Mouse (Mus musculus): ENCODE data around the gene Sfpq. TPM values are rescaled to one million over a fixed set of nuclear protein-coding genes. Genes with fewer than 3 reads are reported as not detected.
A peak's percentile ranks its signal among the peaks of the same experiment; 100 is the strongest.
"Not testable (repeated sequence)": the region's sequence is repeated elsewhere in the genome, so short reads cannot be mapped to it uniquely, and the experiment has no call there.

Sfpq gene
- 346 and 537 TPM in 2 replicates for total RNA-seq (2015; ENCODE audit: low replicate concordance)
- 851 and 884 TPM in 2 replicates for total RNA-seq (2017; ENCODE audit: low replicate concordance)

DNA sequence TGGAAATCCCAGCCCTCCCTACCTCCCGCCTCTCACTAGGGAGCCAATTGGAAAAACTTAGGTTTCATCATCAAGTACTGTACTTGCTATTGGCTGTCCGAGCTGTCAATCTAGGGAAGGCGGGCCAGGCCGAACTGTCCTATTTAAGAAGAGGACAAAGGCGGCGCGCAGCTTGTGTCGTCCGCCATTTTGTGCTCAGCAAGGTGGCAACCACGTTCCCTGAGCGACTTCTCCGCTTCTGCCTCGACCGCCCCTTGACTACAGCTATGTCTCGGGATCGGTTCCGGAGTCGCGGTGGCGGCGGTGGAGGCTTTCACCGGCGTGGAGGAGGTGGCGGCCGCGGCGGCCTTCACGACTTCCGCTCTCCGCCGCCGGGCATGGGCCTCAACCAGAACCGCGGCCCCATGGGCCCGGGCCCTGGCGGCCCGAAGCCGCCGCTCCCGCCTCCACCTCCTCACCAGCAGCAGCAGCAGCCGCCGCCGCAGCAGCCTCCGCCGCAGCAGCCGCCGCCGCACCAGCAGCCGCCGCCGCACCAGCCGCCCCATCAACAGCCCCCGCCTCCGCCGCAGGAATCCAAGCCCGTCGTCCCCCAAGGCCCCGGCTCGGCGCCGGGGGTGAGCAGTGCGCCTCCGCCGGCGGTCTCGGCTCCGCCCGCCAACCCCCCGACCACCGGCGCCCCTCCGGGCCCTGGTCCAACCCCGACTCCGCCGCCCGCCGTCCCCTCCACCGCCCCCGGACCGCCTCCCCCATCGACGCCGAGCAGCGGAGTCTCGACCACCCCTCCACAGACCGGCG lies at the start of gene Sfpq:
Gene Sfpq (plus strand): TSS at position 174 of the 795 bp plus-strand sequence.
- ATAC-seq (replicated peaks; ENCODE audit: low FRiP score, poor library complexity, severe bottlenecking): peak; percentile 90

DNA sequence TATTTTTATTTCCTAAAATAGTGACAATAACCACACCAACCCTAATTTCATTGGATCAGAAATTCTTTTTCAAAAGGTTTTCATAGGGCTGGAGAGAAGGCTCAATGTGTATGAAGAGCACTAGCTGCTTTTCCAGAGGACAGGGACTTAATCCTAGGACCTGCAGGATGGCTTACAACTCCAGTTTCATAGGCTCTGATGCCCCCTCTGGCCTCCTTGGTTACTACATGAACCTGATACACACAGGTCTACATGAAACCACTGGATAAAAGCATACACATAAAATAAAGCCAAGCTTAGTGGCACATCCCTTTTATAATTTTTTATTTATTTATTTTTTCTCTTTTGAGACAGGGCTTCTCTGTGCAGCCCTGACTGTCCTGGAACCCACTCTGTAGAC lies 43.7 kb upstream of the Sfpq start:
- no peak for ATAC-seq (replicated peaks; ENCODE audit: low FRiP score, poor library complexity, severe bottlenecking)

DNA sequence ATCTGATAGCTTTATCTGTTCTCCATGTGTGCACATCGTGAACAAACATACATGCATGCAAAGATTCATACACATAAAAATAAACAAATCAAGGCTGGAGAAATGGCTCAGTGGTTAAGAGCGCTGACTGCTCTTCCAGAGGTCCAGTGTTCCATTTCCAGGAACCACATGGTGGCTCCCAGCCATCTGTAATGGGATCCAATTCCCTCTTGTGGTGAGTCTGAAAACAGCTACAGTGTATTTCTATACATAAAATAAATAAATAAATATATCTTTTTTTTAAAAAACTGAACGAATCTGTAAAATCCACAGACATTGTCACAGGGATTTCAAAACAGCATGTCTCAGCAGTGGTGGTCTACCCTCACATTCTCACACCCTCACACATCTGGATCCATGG lies 42.4 kb upstream of the Sfpq start:
- ATAC-seq (replicated peaks; ENCODE audit: low FRiP score, poor library complexity, severe bottlenecking): no peak

DNA sequence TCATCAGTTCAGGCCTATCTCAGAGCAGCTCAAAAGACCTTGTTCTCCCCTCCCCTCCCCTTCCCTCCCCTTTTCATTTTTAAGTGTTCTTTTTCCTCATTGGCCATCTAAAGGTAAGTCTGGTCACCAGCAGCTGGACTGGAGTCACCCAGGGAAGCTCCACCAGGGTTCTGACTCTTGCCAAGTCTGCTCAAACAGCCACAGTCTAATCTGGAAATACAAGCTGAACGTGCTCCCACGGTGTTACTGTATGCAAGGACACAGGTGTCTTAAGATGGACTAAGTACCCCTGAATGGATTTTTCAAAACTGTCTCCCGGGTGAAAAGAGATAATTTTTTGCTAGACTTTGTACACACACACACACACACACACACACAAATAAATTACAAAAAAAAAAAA lies 37.8 kb upstream of the Sfpq start:
- ATAC-seq (replicated peaks; ENCODE audit: low FRiP score, poor library complexity, severe bottlenecking): no peak

DNA sequence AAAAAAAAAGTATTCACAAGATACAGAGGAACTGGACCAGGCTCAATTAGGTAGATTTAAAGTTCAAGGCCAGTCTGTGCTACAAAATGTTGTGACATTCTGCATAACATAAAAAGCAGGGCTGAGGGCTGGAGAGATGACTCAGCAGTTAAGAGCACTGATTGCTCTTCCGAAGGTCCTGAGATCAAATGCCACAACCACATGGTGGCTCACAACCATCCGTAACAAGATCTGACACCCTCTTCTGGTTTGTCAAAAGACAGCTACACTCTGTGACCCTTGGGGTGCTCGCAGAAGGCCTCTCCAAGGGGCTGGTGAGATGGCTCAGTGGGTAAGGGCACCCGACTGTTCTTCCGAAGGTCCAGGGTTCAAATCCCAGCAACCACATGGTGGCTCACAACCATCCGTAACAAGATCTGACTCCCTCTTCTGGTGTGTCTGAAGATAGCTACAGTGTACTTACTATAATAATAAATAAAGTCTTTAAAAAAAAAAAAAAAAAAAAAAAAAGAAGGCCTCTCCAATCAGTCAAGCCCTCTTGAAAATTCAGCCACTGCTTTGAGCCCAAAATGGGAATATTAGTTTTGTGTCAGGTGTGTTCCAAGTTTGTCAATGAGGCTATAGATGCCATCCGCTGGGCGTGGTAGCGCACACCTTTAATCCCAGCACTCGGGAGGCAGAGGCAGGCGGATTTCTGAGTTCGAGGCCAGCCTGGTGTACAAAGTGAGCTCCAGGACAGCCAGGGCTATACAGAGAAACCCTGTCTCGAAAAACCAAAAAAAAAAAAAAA lies 37.2 kb upstream of the Sfpq start:
- not testable (repeated sequence) for ATAC-seq (replicated peaks; ENCODE audit: low FRiP score, poor library complexity, severe bottlenecking)

DNA sequence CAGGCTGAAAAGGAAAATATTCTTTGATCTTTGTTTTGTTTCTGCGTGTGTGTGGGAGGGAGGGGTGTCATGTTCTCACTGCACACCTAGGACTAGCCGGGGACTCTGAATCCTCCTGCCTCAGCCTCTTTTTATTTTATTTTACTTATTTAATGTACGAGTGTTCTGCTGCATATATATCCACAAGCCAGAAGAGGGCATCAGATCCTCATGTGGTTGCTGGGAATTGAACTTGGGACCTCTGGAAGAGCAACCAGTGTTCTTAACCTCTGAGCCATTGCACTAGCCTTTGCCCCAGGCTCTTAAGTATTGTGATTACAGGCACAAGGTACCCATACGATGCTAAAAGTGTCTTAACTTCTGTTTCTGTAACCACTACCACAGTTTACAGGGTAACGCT lies 34.4 kb upstream of the Sfpq start:
- no peak for ATAC-seq (replicated peaks; ENCODE audit: low FRiP score, poor library complexity, severe bottlenecking)

DNA sequence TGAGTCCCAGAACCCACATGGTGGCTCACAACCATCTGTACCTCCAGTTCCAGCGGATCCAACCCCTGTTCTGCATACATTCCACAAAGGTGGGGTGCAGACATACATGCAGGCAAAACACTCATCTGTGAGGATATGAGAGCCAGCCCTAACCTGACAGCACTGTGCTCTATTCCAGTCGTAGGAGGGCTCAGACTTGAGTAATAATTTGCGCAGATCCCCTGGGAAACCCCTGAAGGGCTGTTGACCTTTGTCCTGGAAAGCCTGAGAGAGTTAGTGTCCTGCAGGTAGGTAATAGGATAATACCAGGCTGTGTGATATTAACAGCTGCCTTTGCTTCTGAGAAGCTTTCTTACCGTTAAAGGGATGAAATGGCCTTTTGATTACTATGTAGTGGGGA lies 32.6 kb upstream of the Sfpq start:
- ATAC-seq (replicated peaks; ENCODE audit: low FRiP score, poor library complexity, severe bottlenecking): no peak

DNA sequence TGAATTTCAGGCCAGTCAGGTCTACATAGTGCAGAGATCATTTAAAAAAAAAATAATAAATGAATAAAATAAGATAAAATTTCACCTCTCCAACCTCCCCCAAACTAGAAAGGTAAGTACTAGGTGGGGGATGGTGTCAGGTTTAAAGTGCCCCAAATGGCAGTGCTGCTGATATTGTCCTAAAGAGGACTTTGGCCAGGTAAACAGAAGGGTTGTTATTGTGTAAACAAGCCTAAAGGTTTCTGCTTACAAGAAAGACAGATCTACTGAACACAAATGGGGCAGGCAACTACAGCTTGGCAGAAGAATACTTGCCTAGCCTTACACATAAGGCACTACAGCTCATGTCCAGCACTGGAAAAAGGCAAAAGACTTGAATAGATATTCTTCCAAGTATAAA lies 30.6 kb upstream of the Sfpq start:
- no peak for ATAC-seq (replicated peaks; ENCODE audit: low FRiP score, poor library complexity, severe bottlenecking)

DNA sequence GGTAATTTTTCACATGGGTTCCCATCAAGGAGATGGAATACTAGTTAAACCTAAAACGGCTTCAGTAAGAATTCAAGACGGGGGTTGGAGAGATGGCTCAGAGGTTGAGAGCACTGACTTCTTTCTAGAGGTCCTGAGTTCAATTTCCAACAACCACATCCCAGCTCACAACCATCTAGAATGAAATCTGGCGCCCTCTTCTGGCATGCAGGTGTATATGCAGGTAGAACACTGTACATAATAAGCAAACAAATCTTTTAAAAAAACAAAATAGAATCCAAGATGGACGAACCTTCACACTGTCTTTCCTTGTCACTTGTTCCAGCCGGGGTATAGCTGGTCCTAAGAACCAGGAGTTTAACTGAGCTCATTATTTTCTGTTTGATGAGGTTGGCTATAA lies 28.8 kb upstream of the Sfpq start:
- ATAC-seq (replicated peaks; ENCODE audit: low FRiP score, poor library complexity, severe bottlenecking): peak; percentile 73

DNA sequence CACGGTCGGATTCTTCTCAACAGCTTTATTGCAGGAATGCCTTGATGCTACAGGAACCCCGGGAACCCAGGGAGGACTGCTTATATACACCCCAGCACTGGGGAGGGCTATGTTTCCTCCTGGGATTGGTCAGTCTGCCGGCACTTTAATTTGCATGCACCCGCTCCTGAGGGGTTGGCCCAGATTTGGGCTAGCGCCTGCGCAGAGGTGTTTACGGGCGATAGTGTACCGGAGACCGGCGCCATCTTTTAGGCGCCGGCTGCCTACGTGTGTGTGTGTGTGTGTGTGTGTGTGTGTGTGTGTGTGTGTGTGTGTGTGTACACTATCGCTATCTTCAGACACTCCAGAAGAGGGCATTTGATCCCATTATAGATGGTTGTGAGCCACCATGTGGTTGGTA lies 21.8 kb upstream of the Sfpq start:
- not testable (repeated sequence) for ATAC-seq (replicated peaks; ENCODE audit: low FRiP score, poor library complexity, severe bottlenecking)

DNA sequence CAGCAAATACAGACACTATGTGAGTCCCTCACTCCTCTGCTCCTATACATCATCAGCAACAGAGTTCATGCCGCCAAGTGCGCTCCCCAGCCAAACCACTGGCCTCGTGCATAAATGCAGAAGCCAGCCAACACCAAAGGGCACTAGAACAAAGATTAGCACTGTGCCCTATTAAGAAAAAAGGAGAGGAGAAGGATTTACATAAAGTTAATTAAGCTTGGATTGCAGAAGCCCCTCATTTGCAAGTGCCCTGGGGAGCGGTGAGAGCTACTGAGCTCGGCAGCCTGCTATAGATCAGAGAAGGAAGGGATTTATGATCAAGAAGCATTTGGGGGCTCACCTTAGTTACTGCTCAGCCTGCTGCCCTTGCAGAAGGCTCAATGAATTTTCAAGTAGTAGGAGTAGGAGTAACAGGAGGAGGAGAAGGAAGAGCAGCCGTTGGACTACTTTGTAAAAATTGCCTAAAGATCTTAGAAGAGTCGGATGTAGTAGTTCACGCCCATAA lies 20.5 kb upstream of the Sfpq start:
- ATAC-seq (replicated peaks; ENCODE audit: low FRiP score, poor library complexity, severe bottlenecking): no peak

DNA sequence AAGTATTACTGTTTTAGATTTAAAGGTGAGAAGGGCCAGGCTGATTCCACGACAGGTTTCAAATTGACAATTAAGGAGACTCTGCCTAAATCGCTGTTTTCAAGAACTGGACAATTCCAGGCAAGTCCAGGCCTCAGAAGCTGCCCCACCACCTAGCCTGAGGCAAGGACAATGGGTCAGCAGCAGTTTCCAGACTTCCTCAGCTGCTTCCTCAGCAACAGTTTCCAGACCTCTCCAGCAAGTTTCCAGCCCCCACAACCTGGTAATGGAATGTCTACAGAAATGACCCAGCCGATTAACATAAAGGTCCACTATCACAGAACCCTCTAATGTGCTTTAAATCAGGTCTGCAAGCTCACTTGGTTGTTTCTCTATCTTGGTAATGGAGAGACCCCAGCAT lies 16.7 kb upstream of the Sfpq start:
- ATAC-seq (replicated peaks; ENCODE audit: low FRiP score, poor library complexity, severe bottlenecking): no peak

DNA sequence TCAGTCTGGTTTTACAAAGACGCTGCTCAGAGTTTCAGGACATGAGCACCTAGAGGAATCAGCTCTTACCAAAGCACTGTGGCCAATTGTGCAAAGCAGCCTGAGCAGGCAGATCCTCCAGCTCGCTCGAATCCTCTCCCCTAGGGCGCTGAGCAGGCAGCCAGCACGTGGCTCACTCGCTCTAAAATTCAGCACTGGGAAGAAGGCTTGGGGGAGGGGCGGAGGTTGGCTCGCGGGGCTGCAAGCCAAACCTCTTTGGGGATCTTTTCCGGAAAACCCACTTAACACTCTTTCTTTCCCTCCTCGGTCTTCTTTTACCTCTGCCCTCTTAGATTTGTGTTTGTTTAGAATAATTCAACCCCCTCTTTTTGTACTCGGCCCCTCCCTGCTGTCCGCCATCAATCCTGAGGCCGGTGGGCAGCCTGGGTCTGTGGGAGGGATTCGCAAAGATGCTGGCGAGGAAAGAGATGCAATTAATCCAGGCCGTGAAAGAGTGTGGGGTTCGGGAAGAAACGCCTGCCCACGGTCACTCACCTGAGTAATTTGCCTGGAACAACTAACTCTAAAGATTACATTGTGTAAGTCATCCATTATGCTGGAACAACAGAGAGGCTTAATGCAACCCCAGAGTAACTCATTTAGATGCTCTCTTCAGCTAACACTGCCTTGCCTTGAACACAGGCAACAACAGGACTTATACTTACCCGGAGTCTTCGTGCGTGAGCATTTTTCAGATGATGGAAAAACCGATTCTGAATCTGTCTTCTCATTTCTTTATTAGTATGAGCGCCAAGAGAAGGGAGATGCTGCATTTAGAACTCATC lies 15.8 kb upstream of the Sfpq start:
- no peak for ATAC-seq (replicated peaks; ENCODE audit: low FRiP score, poor library complexity, severe bottlenecking)

DNA sequence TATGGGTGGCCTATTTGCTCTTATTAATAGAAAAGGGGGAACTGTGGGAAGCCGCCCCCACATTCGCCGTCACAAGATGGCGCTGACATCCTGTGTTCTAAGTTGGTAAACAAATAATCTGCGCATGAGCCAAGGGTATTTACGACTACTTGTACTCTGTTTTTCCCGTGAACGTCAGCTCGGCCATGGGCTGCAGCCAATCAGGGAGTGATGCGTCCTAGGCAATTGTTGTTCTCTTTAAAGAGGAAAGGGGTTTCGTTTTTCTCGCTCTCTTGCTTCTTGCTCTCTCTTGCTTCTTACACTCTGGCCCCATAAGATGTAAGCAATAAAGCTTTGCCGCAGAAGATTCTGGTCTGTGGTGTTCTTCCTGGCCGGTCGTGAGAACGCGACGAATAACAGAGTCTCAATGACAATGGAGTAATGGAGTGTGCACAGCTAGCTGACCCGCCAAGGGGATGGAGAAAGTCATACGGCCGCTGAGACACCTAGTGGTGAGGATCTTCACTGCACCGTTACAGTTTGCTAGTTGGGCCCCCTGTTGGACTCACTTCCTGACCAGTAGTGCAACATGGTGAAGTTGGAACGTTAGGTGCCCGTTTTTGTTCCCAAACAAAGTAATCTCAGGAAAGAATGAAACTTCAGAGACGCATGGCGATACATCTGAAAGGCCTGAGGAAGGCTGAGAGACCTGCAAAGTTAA lies 5.7 kb upstream of the Sfpq start:
- peak; percentile 100 for ATAC-seq (replicated peaks; ENCODE audit: low FRiP score, poor library complexity, severe bottlenecking)

DNA sequence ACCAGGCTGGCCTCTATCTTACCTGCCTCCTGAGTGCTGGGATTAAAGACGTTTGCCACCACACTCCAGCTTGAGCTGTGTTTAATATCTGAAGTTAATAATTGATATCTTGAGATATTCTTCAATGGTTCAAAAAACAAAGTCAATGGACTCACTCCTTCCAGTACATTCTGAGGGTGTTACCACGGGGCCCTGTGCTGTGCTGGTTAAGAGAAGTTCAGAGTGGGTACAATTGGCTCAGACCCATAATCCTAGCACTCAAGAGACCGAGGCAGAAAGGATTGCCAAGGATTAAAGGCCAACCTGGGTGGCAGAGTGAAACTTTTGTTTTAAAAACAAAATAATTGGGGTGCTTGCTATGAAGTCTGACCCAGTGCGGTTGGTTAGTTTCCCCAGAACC lies 4.8 kb upstream of the Sfpq start:
- no peak for ATAC-seq (replicated peaks; ENCODE audit: low FRiP score, poor library complexity, severe bottlenecking)

DNA sequence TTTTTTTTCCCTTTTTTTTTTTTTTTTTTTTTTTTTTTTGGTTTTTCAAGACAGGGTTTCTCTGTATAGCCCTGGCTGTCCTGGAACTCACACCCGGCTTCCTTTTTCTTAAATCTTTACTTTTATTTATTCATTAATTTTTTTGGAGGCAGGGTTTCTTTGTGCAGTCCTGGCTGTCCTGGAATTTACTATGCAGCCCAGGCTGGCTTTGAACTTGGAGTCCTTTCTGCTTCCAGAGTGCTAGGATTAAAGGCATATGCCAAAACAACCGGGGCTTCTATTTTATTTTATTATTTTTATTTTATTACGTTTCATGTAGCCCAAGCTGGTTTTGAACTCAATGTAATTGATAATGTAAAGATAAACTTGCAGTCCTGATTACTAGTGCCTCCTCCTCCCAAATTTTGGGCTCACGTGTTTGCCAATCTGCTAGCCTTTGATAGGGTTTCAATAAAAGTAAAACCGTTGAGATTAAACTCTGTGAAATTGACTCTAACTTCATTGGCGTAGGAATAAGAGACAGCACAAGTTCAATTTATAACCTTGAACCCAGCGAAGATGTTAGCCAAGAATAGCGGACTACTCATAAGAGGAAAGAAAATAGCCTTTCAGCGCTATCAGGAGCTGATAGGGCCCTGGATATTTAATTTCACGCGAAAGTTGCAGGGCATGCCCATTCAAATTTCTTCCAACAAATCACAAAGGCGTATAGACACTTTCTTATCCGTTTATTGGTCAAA lies 543 bp upstream of the Sfpq start:
- peak; percentile 23 for ATAC-seq (replicated peaks; ENCODE audit: low FRiP score, poor library complexity, severe bottlenecking)

DNA sequence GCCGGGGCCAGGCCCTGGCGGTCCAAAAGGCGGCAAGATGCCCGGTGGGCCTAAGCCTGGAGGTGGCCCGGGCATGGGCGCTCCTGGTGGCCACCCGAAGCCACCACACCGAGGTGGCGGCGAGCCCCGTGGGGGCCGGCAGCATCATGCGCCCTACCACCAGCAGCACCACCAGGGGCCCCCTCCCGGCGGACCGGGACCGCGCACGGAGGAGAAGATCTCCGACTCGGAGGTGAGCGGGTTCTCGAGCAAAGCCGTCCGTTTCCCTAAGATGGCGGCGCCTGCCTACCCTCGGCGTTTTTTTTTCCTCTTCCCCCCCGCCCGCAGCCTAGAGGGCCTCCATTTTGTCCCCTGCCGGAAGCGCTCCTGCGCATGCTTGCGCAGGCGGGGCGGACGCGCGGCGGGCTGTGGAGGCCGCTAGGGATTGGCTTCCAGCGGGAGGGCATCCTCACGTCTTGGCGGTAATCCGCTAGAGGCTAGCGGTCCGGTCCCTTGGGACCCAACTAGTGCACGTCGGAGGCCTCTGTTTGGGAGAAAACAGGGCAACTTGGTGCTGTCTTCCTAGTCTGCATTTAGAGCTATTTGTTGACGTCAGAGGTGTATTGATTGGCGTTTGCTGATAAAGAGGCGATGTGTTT lies 984 bp downstream of the Sfpq start:
- ATAC-seq (replicated peaks; ENCODE audit: low FRiP score, poor library complexity, severe bottlenecking): peak; percentile 79

DNA sequence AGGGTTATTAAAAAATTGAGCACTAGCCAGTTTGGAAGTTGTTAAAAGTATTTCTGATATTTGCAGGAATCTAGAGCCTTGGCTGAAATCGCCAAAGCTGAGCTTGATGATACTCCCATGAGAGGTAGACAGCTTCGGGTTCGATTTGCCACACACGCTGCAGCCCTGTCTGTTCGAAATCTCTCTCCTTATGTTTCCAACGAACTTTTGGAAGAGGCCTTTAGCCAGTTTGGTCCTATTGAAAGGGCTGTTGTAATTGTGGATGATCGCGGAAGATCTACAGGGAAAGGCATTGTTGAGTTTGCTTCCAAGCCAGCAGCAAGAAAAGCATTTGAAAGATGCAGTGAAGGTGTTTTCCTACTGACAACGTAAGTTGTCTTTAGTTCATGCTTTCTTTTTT lies 2.1 kb downstream of the Sfpq start:
- no peak for ATAC-seq (replicated peaks; ENCODE audit: low FRiP score, poor library complexity, severe bottlenecking)

Data from erythroid progenitor cell, adult 5-6 weeks (primary cell).